Mouse (Mus musculus) liver, adult 2 months (tissue): ENCODE results near the gene Sytl2. TPM values are rescaled to one million over a fixed set of nuclear protein-coding genes. Genes with fewer than 3 reads are reported as not detected.
A peak's percentile ranks its signal among the peaks of the same experiment; 100 is the strongest.

Experiments used
- DNase-seq: peaks from one replicate; pipeline ENCODE4 v3.0.0-alpha.2; 2011; ENCODE audit warnings: low read depth, low spot score; ENCODE audit errors: extremely low read depth
- H3K27ac ChIP-seq: fragments of 200-500 bp; replicated peaks from 2 replicates; pipeline ENCODE4 v1.5.1; 2012; ENCODE audit warnings: low read depth, mild to moderate bottlenecking, control low read depth, inconsistent platforms, low read length; ENCODE audit not compliant: insufficient read depth
- H3K27me3 ChIP-seq: fragments of 200-500 bp; 2 replicates; pipeline ENCODE4 v1.6.1; 2012; ENCODE audit warnings: mild to moderate bottlenecking, moderate library complexity, low read length, inconsistent platforms; ENCODE audit not compliant: control insufficient read depth, insufficient read depth
- H3K36me3 ChIP-seq: fragments of 200-500 bp; 2 replicates; pipeline ENCODE4 v1.6.1; 2012; ENCODE audit warnings: low read length, inconsistent platforms; ENCODE audit not compliant: control insufficient read depth, insufficient read depth
- H3K4me1 ChIP-seq: fragments of 200-500 bp; 2 replicates; pipeline ENCODE4 v1.6.1; 2011; ENCODE audit warnings: low read length; ENCODE audit not compliant: control insufficient read depth, insufficient read depth
- H3K4me3 ChIP-seq: fragments of 200-500 bp; 2 replicates; pipeline ENCODE4 v1.5.1; 2011; ENCODE audit warnings: low read depth, mild to moderate bottlenecking, control low read depth, low read length, moderate library complexity; ENCODE audit not compliant: insufficient read depth
- H3K79me2 ChIP-seq: fragments of 200-500 bp; 2 replicates; pipeline ENCODE4 v1.6.1; 2012; ENCODE audit warnings: inconsistent platforms, mild to moderate bottlenecking, low read length, moderate library complexity; ENCODE audit not compliant: control insufficient read depth, insufficient read depth
- H3K9ac ChIP-seq: fragments of 200-500 bp; 2 replicates; pipeline ENCODE4 v1.6.1; 2012; ENCODE audit warnings: low read depth, mild to moderate bottlenecking, control low read depth, inconsistent platforms, low read length
- CTCF ChIP-seq: fragments of 200-500 bp; IDR thresholded peaks from 2 replicates; pipeline ENCODE4 v1.5.1; 2011; ENCODE audit warnings: low read depth, low read length, control low read depth
- POLR2A ChIP-seq: fragments of 200-500 bp; IDR thresholded peaks from 2 replicates; pipeline ENCODE4 v1.6.1; 2011; ENCODE audit warnings: low read length, control low read depth; ENCODE audit not compliant: insufficient read depth; ENCODE audit errors: extremely low read depth
- WGBS: fragments of 180-500 bp; shearing (Covaris S2); methylation state at CpG from one replicate; pipeline ENCODE4 v1.1.7; 2018; 5-methylcytosine and 5-hydroxymethylcytosine counted together
- polyA plus RNA-seq: library from polyadenylated mRNA; depleted of rRNA; stranded (reverse); fragments of >200 nt; gene quantifications from 2 replicates; pipeline ENCODE4 v1.2.3, GENCODE M21; 2012
- total RNA-seq: library from RNA; depleted of rRNA; stranded (reverse); fragments of >200 nt; gene quantifications from 2 replicates; pipeline ENCODE4 v1.2.3, GENCODE M21; 2014

Gene Sytl2
- total and polyA plus RNA-seq, 2 experiments, result 0.53 to 1.3 TPM

DNA sequence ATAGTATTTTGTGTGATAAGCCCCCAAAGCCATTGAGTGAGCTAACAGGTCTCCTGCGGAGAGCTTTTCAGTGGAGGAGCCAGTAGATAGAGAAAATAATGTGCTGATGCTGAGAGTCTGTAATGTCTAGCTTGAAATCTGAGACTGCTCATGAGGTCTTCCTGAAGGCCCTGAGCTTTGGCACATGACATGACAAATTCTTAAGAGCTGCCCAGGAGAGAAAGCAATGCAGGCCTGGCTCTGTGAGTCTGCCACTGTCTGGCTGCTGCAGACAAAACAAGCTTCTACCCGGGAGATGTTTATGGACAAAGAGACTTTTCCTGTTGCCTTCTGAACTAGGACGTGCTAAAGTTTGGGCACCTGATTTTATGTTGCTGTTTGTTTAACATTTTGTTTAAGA lies 87.7 kb downstream of the Sytl2 start:
- Histone ChIP-seq H3K4me1 (no peaks in the 10 kb centered on the region), H3K27ac (no peak overlapping the region), H3K27me3 (no peaks in the 10 kb centered on the region), H3K36me3 (no peaks in the 10 kb centered on the region), H3K79me2 (no peaks in the 10 kb centered on the region), H3K9ac (no peak overlapping the region), H3K4me3 (no peak overlapping the region)
- TF ChIP-seq CTCF (no peak), POLR2A (no peak)
- no peak for DNase-seq
- WGBS, result 67% methylated on average over 3 of the region's 3 CpGs

GRCm38 (mm10) chr7:90395073-90395472 lies 93.0 kb downstream of the Sytl2 start:
- Histone ChIP-seq H3K27ac (no peak overlapping the region), H3K27me3 (no peaks in the 10 kb centered on the region), H3K36me3 (no peaks in the 10 kb centered on the region), H3K4me3 (no peak overlapping the region), H3K9ac (no peak overlapping the region), H3K4me1 (no peaks in the 10 kb centered on the region), H3K79me2 (no peaks in the 10 kb centered on the region)
- 55% methylated on average over 4 of the region's 4 CpGs for WGBS
- TF ChIP-seq POLR2A (no peak), CTCF (no peak)
- no peak for DNase-seq

GRCm38 (mm10) chr7:90395928-90396327 lies 93.9 kb downstream of the Sytl2 start:
- H3K4me1 ChIP-seq, result no peaks in the 10 kb centered on the region
- H3K27ac ChIP-seq, result no peak overlapping the region
- no peaks in the 10 kb centered on the region for H3K79me2 ChIP-seq
- TF ChIP-seq CTCF (no peak), POLR2A (no peak)
- no peak overlapping the region for H3K4me3 ChIP-seq
- WGBS, result 77% methylated on average over 5 of the region's 5 CpGs
- no peaks in the 10 kb centered on the region for H3K36me3 ChIP-seq
- no peaks in the 10 kb centered on the region for H3K27me3 ChIP-seq
- no peak overlapping the region for H3K9ac ChIP-seq
- no peak for DNase-seq

DNA sequence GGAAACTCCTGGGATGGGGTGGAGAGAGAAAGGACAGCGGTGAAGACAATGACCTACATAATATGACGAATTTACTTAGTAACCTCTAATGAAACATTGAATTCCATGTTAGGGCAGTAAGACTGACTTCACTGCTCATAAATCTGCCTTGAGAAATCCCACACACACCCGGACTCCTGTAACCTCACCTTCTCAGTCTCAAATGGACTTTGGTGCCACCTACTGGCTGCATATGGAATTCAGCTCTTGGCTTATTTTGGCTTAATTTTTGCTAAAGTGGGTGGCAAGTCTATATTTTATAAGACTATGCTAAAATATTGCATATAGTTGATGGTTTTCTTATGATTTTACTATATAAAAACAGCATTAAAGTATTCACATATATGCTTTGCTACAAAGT lies 107.9 kb downstream of the Sytl2 start:
- TF ChIP-seq POLR2A (no peak), CTCF (peak; percentile 60)
- Histone ChIP-seq H3K79me2 (no peaks in the 10 kb centered on the region), H3K4me3 (no peak overlapping the region), H3K27me3 (no peaks in the 10 kb centered on the region), H3K36me3 (no peaks in the 10 kb centered on the region), H3K9ac (no peak overlapping the region), H3K27ac (no peak overlapping the region), H3K4me1 (no peaks in the 10 kb centered on the region)
- WGBS, result 44% methylated on average over 3 of the region's 3 CpGs
- peak; percentile 44 for DNase-seq

GRCm38 (mm10) chr7:90426020-90427001 lies 124.3 kb downstream of the Sytl2 start, which contains the start of gene Ccdc89:
Gene Ccdc89 (plus strand): TSS chr7:90426577.
- no peak for TF ChIP-seq CTCF
- no peak for TF ChIP-seq POLR2A
- H3K79me2 ChIP-seq, result no peaks in the 10 kb centered on the region
- WGBS, result 22% methylated on average over 29 of the region's 29 CpGs
- peak within 1 kb of the TSS; percentile 48 for H3K4me3 ChIP-seq
- no peaks in the 10 kb centered on the region for H3K36me3 ChIP-seq
- no peaks in the 10 kb centered on the region for H3K27me3 ChIP-seq
- DNase-seq, result peak; percentile 92
- H3K9ac ChIP-seq, result peak within 1 kb of the TSS; percentile 30
- H3K4me1 ChIP-seq, result peaks cover 6% of the 10 kb centered on the region
- H3K27ac ChIP-seq, result no peak within 1 kb of the TSS

DNA sequence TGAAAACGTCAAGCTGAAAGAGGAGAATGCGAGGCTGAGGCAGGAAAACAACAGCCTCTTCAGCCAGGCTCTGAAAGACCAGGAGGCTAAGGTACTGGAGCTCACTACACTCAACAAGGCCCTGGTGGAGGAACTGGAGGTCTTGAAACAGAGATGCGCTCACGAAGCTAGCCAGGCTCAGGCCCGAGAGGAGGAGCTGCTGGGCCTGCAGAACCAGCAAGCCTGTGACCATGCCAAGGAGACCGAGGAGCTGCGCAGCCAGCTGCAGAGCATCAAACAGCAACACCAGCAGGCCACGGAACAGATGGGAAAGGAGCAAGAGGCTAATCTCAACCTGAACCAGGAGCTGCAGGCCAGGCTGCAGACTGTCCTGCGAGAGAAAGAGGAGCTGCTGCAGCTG lies 125.0 kb downstream of the Sytl2 start:
- DNase-seq, result no peak
- Histone ChIP-seq H3K79me2 (no peaks in the 10 kb centered on the region), H3K4me3 (no peak overlapping the region), H3K27ac (no peak overlapping the region), H3K27me3 (no peaks in the 10 kb centered on the region), H3K9ac (no peak overlapping the region), H3K36me3 (no peaks in the 10 kb centered on the region), H3K4me1 (peaks cover 6% of the 10 kb centered on the region)
- 68% methylated on average over 9 of the region's 9 CpGs for WGBS
- no peak for TF ChIP-seq POLR2A
- no peak for TF ChIP-seq CTCF
